Mouse (Mus musculus) ES-Bruce4 (cell line): ENCODE data around the gene Angptl4.

Source experiments
- CTCF ChIP-seq: IDR thresholded peaks from one replicate; pipeline ENCODE4 v1.8.1; 2011; ENCODE audit warnings: low read depth, low read length
- EP300 ChIP-seq: IDR thresholded peaks from 2 replicates; pipeline ENCODE4 v1.6.1; 2011; ENCODE audit warnings: low read depth, low read length; ENCODE audit not compliant: insufficient read depth
- POLR2A ChIP-seq: IDR thresholded peaks from one replicate; pipeline ENCODE4 v1.8.1; 2011; ENCODE audit warnings: low read length; ENCODE audit not compliant: insufficient read depth

DNA sequence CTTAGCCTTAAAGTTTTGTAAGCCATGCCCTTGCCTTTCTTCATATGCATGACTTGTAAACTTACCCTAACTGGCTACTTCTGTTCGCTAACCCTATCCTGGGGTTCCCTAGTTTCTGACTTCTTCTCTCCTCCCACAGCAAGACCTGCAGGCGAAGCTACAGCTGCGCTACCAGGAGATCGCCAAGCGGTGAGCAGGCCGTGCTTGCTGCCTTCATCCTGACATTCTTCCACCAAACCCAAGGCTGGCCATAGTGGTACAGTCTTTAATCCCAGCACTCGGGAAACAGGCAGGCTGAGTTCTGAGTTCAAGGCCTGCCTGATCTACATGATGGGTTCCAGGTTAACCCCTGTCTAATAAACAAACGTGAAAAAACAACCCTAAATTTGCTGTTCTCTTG lies 43.8 kb upstream of the Angptl4 start:
- no peak for TF ChIP-seq CTCF
- no peak for TF ChIP-seq POLR2A
- no peak for TF ChIP-seq EP300
